Mouse (Mus musculus) lung, postnatal 0 days (tissue): ENCODE measurements at regions not wholly inside any gene's neighbourhood (a gene's known extent, or its start where the extent isn't known, plus 50 kb on each side); places are given as distances from the start of the nearest gene placed in this dataset.

Experiments
- ATAC-seq: fragments of 200-750 bp; cut with Nextera tagmentation; 2 replicates; pipeline ENCODE4 v1.8.0; 2017; ENCODE audit warnings: moderate library complexity
- DNase-seq: peaks from one replicate; pipeline ENCODE4 v3.0.0-alpha.2; 2016; ENCODE audit warnings: low spot score
- H3K27ac ChIP-seq: fragments of 300-500 bp; sonication (generic); 2 replicates; pipeline ENCODE4 v1.5.1; 2014; ENCODE audit warnings: antibody characterized with exemption, mild to moderate bottlenecking, low read length, mixed read lengths
- H3K27me3 ChIP-seq: fragments of 300-500 bp; sonication (generic); replicated peaks from 2 replicates; pipeline ENCODE4 v1.6.1; 2014; ENCODE audit warnings: low read length, mixed read lengths; ENCODE audit not compliant: insufficient read depth
- H3K36me3 ChIP-seq: fragments of 300-500 bp; sonication (generic); 2 replicates; pipeline ENCODE4 v1.6.1; 2014; ENCODE audit warnings: low read length, mixed read lengths; ENCODE audit not compliant: insufficient read depth
- H3K4me1 ChIP-seq: fragments of 300-500 bp; sonication (generic); 2 replicates; pipeline ENCODE4 v1.6.1; 2014; ENCODE audit warnings: antibody characterized with exemption, low read depth, low read length, mixed read lengths; ENCODE audit not compliant: insufficient read depth
- H3K4me2 ChIP-seq: fragments of 300-500 bp; sonication (generic); replicated peaks from 2 replicates; pipeline ENCODE4 v1.6.1; 2014; ENCODE audit warnings: low read depth, mild to moderate bottlenecking, low read length, moderate library complexity, mixed read lengths
- H3K4me3 ChIP-seq: fragments of 300-500 bp; sonication (generic); 2 replicates; pipeline ENCODE4 v1.5.1; 2014; ENCODE audit warnings: low read depth, low read length
- H3K9ac ChIP-seq: fragments of 300-500 bp; sonication (generic); replicated peaks from 2 replicates; pipeline ENCODE4 v1.6.1; 2014; ENCODE audit warnings: low read depth, mild to moderate bottlenecking
- H3K9me3 ChIP-seq: fragments of 300-500 bp; sonication (generic); 2 replicates; pipeline ENCODE4 v1.6.1; 2016; ENCODE audit warnings: low read length, mixed read lengths
- CTCF ChIP-seq: IDR thresholded peaks from 2 replicates; pipeline ENCODE4 v1.5.1; 2016; ENCODE audit warnings: antibody characterized with exemption, mild to moderate bottlenecking
- EP300 ChIP-seq: IDR thresholded peaks from 2 replicates; pipeline ENCODE4 v1.6.1; 2016; ENCODE audit warnings: antibody characterized with exemption, mild to moderate bottlenecking, control low read depth
- WGBS: fragments of 180-500 bp; shearing (Covaris S2); extraction: QIAGEN DNeasy Blood & Tissue Kit; methylation state at CpG from one replicate; pipeline ENCODE4 v1.1.7; 2014; 5-methylcytosine and 5-hydroxymethylcytosine counted together

- Histone ChIP-seq H3K27me3 (no peaks in the 10 kb centered on the region), H3K27ac (no peak overlapping the region), H3K9me3 (no peaks in the 10 kb centered on the region), H3K4me2 (no peak overlapping the region), H3K4me1 (0 out of 2 replicates have a peak, but pooled peaks cover 4% of the 10 kb centered on the region), H3K9ac (no peak overlapping the region), H3K36me3 (no peaks in the 10 kb centered on the region), H3K4me3 (no peak overlapping the region)
- no peak; the same call in 1 of the 2 replicates for ATAC-seq
- WGBS: 61% methylated on average over 6 of the region's 6 CpGs
- no peak for TF ChIP-seq EP300
- no peak for TF ChIP-seq CTCF
- peak; percentile 13 for DNase-seq
These were observed 132.5 kb upstream of the Cxcr4 start for GRCm38 (mm10) chr1:128724433-128725091.

- Histone ChIP-seq H3K4me2 (no peak overlapping the region), H3K27ac (no peak overlapping the region), H3K9me3 (no peaks in the 10 kb centered on the region), H3K4me1 (0 out of 2 replicates have a peak, but pooled peaks cover 4% of the 10 kb centered on the region), H3K4me3 (no peak overlapping the region), H3K9ac (no peak overlapping the region), H3K36me3 (no peaks in the 10 kb centered on the region), H3K27me3 (no peaks in the 10 kb centered on the region)
- no peak for TF ChIP-seq EP300
- no peak for TF ChIP-seq CTCF
- DNase-seq: no peak
- no peak for ATAC-seq
- 61% methylated on average over 3 of the region's 3 CpGs for WGBS
These were observed 131.8 kb upstream of the Cxcr4 start for GRCm38 (mm10) chr1:128723843-128724242.

GRCm38 (mm10) chr1:128722061-128722471 lies 130.0 kb upstream of the Cxcr4 start:
- peak; percentile 71 for ATAC-seq
- H3K4me3 ChIP-seq: no peak overlapping the region
- no peaks in the 10 kb centered on the region for H3K36me3 ChIP-seq
- no peak for TF ChIP-seq CTCF
- 0 out of 2 replicates have a peak, but pooled peaks have one; percentile 12 for TF ChIP-seq EP300
- 0 out of 2 replicates have a peak overlapping the region, but pooled peaks have one; percentile 26 for H3K27ac ChIP-seq
- H3K9me3 ChIP-seq: no peaks in the 10 kb centered on the region
- 0 out of 2 replicates have a peak, but pooled peaks cover 4% of the 10 kb centered on the region for H3K4me1 ChIP-seq
- DNase-seq: peak; percentile 77
- no peaks in the 10 kb centered on the region for H3K27me3 ChIP-seq
- H3K9ac ChIP-seq: peak overlapping the region; percentile 5; the same call in 1 of the 2 replicates
- WGBS: 44% methylated on average over 2 of the region's 2 CpGs
- H3K4me2 ChIP-seq: no peak overlapping the region

- ATAC-seq: no peak
- no peak for DNase-seq
- Histone ChIP-seq H3K4me2 (no peak overlapping the region), H3K27ac (no peak overlapping the region), H3K9me3 (no peaks in the 10 kb centered on the region), H3K4me3 (no peak overlapping the region), H3K9ac (no peak overlapping the region), H3K27me3 (no peaks in the 10 kb centered on the region), H3K4me1 (no peaks in the 10 kb centered on the region), H3K36me3 (no peaks in the 10 kb centered on the region)
- 61% methylated on average over 6 of the region's 6 CpGs for WGBS
- TF ChIP-seq CTCF (no peak), EP300 (no peak)
These were observed 122.8 kb upstream of the Cxcr4 start for GRCm38 (mm10) chr1:128714843-128715242.

- H3K27me3 ChIP-seq: no peaks in the 10 kb centered on the region
- TF ChIP-seq EP300: no peak
- no peak for TF ChIP-seq CTCF
- WGBS: 41% methylated on average over 7 of the region's 7 CpGs
- H3K27ac ChIP-seq: 0 out of 2 replicates have a peak overlapping the region, but pooled peaks have one; percentile 11
- no peaks in the 10 kb centered on the region for H3K36me3 ChIP-seq
- no peaks in the 10 kb centered on the region for H3K4me1 ChIP-seq
- no peak overlapping the region for H3K9ac ChIP-seq
- H3K9me3 ChIP-seq: no peaks in the 10 kb centered on the region
- H3K4me2 ChIP-seq: no peak overlapping the region
- ATAC-seq (peak; percentile 88), DNase-seq (peak; percentile 69)
- no peak overlapping the region for H3K4me3 ChIP-seq
These were observed 120.8 kb upstream of the Cxcr4 start for GRCm38 (mm10) chr1:128712876-128713275.

GRCm38 (mm10) chr1:128711121-128711520 lies 119.0 kb upstream of the Cxcr4 start:
- H3K9me3 ChIP-seq: no peaks in the 10 kb centered on the region
- 68% methylated on average over 5 of the region's 5 CpGs for WGBS
- no peaks in the 10 kb centered on the region for H3K4me1 ChIP-seq
- no peaks in the 10 kb centered on the region for H3K27me3 ChIP-seq
- DNase-seq: no peak
- H3K9ac ChIP-seq: no peak overlapping the region
- H3K27ac ChIP-seq: no peak overlapping the region
- no peak overlapping the region for H3K4me3 ChIP-seq
- TF ChIP-seq EP300 (no peak), CTCF (no peak)
- no peaks in the 10 kb centered on the region for H3K36me3 ChIP-seq
- H3K4me2 ChIP-seq: no peak overlapping the region
- ATAC-seq: no peak
